Mouse (Mus musculus) megakaryocyte-erythroid progenitor cell, adult 5 weeks (primary cell): ENCODE measurements around the gene Stk36. TPM values are rescaled to one million over a fixed set of nuclear protein-coding genes. Genes with fewer than 3 reads are reported as not detected.

Source experiments
- polyA plus RNA-seq: library from polyadenylated mRNA; stranded (reverse); fragments of >175 nt; gene quantifications from 2 replicates; pipeline ENCODE4 v1.2.3, GENCODE M21; 2012

Stk36 gene
- polyA plus RNA-seq = 0.04 and 0.17 TPM in 2 replicates

DNA sequence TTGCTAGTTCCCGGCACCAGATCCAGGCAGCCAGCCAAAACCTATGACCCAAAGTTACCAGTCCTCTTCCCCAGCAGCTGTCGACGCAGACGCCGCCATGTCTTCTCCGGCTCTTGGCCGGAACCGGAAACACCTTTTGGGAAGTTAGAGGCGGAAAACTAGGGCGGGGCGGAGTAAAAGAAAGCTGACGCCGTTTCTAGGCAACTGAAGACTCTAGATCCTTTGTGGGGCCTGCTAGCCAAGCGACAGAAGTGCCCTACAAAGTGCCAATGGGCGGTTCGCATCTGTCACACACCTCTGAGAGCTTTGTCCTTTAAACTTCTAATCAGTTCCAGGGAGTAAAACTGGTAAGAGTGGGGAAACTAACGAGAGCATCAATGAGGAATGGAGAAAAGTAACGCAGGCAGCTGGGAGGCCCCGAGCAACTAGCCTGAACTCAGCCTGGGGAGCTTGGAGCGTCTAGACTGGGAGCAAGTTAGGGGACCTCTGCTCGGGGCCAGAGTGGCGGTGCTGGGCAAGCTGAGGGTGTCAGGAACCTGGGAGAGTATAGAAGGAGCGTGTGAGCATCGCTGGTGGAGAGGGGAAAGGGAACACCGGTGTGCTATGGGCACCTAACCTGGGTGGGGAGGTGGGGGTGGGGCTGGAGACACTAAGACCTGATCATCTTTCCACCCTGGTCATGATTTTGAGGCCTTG is at the start of gene Stk36, which contains the start of gene Rnf25:
Stk36 (plus strand) TSS at position 179 of the 696 bp plus-strand sequence.
Rnf25 (minus strand) TSS at position 131 of the 696 bp plus-strand sequence.

DNA sequence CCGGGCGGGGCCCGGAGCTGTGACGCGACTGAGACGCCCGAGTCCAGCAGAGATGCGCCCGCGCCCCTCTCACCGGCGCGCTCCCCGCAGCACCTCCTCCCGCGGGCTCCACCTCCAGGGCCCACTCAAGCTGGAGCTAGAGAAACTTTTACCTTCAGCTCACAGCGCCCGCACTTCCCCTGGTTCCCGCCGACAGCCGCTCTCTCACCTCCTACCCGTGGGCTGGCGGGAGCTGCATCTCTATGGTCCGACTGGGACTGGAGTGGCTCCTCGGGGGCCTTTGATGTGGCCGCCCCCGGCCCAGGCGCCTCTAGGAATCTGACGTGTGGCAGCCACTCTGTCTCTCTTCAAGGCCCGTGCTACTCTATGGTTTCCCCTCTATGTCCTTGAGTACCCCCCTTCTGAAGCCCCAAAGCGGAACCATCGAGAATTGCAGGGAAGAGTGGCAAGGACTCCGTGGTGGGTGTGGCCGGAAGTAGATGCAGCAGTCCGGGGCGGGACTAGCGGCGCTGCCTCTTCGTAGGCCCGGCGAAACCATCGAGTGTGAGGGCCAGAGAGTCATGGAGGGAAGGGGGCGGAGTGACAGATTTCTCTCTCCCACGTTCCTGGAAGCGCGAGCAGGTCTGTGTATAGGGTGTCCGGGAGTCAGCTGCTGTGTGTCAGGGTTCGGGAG is 13.3 kb upstream of the Stk36 start, which contains the start of the genes Zfp142 and Bcs1l:
Zfp142 (minus strand) TSS at position 474 of the 673 bp plus-strand sequence.
Bcs1l (plus strand) TSS at position 517 of the 673 bp plus-strand sequence.

DNA sequence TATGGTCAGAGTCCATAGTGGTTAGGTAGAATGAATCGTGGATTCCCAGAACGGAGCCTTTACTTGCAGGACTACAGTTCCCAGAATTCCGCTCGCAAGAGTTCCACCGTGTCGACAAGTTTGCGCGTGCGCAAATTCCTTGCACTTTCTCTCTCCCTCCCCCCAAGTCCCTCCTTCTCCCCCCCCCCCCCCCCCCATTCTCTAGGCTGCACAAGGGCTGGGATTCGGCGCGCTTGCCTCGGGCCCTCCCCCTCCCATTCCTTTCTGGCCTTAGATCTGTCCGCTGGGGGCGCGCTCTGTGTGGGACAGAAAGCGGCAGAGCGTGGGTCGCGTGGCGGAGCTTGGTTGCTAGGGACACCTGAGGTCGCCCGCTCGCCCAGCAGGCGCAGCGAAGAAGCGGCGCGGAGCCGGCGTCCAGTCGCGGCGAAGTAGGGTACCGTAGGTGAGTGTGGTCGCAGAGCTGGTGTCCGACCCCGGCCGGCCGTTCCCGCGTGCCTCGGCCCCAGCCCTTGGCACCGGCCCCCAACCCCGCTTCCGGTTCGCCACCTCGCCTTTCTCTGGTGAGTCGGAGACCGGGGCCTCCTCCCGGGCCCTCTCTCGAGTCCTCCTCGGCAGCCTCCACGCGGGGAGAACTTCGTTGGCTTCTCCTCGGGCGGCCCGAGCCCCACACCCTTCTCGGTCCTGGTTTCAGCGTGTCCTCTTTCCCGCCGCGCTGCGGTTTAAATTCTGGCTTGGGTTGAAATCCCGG is 60.4 kb downstream of the Stk36 start, which contains the start of gene Ttll4:
Ttll4 (plus strand) TSS at position 298 of the 748 bp plus-strand sequence.

Other genes with a start within 250 kb of the Stk36 start
- 0.04 TPM in 1 of 2 replicates, not detected in the other for gene Catip, start 239.3 kb upstream of the Stk36 start, polyA plus RNA-seq
- 1.4 and 6.6 TPM in 2 replicates for gene Slc11a1, start 226.2 kb upstream of the Stk36 start, polyA plus RNA-seq
- 242 and 273 TPM in 2 replicates for gene Ctdsp1, start 209.9 kb upstream of the Stk36 start, polyA plus RNA-seq
- 0.05 TPM in 1 of 2 replicates, not detected in the other for gene Vil1, start 192.1 kb upstream of the Stk36 start, polyA plus RNA-seq
- 14.6 and 14.8 TPM in 2 replicates for gene Cnot9, start 95.4 kb upstream of the Stk36 start, polyA plus RNA-seq
- gene Plcd4, start 58.6 kb upstream of the Stk36 start, polyA plus RNA-seq = not detected in 2 replicates
- 2.0 and 2.9 TPM in 2 replicates for gene Usp37, start 57.2 kb upstream of the Stk36 start, polyA plus RNA-seq
- 12.2 and 16.2 TPM in 2 replicates for gene Zfp142, start 13.2 kb upstream of the Stk36 start, polyA plus RNA-seq
- 3.9 and 4.0 TPM in 2 replicates for gene Bcs1l, start 13.2 kb upstream of the Stk36 start, polyA plus RNA-seq
- 10.2 and 12.5 TPM in 2 replicates for gene Rnf25, start within 50 bp of the Stk36 start, polyA plus RNA-seq
- 14.3 and 20.3 TPM in 2 replicates for gene Ttll4, start 60.3 kb downstream of the Stk36 start, polyA plus RNA-seq
- 1.7 and 2.8 TPM in 2 replicates for gene Cyp27a1, start 112.1 kb downstream of the Stk36 start, polyA plus RNA-seq
- gene Prkag3, start 147.8 kb downstream of the Stk36 start, polyA plus RNA-seq = not detected in 2 replicates
- 0.91 and 1.3 TPM in 2 replicates for gene Wnt6, start 170.4 kb downstream of the Stk36 start, polyA plus RNA-seq
- gene Wnt10a, start 190.1 kb downstream of the Stk36 start, polyA plus RNA-seq = 0.17 and 1.3 TPM in 2 replicates